Mouse (Mus musculus) heart, embryonic 15.5 days (tissue): ENCODE data around the gene C87499. TPM values are rescaled to one million over a fixed set of nuclear protein-coding genes. Genes with fewer than 3 reads are reported as not detected.

Experiments
- ATAC-seq: fragments of 200-750 bp; cut with Nextera tagmentation; replicated peaks from 2 replicates; pipeline ENCODE4 v1.8.0; 2017; ENCODE audit warnings: low read depth, moderate TSS enrichment; ENCODE audit not compliant: insufficient number of reproducible peaks, insufficient read depth, low FRiP score
- H3K27ac ChIP-seq: fragments of 300-500 bp; sonication (generic); 2 replicates; pipeline ENCODE4 v1.5.1; 2015; ENCODE audit warnings: mild to moderate bottlenecking, inconsistent platforms
- H3K27me3 ChIP-seq: fragments of 300-500 bp; sonication (generic); 2 replicates; pipeline ENCODE4 v1.6.1; 2015; ENCODE audit warnings: inconsistent platforms
- H3K36me3 ChIP-seq: fragments of 300-500 bp; sonication (generic); 2 replicates; pipeline ENCODE4 v1.6.1; 2015; ENCODE audit warnings: mild to moderate bottlenecking, inconsistent platforms
- H3K4me1 ChIP-seq: fragments of 300-500 bp; sonication (generic); replicated peaks from 2 replicates; pipeline ENCODE4 v1.6.1; 2015; ENCODE audit warnings: inconsistent platforms
- H3K4me2 ChIP-seq: fragments of 300-500 bp; sonication (generic); 2 replicates; pipeline ENCODE4 v1.6.1; 2015; ENCODE audit warnings: inconsistent platforms, mild to moderate bottlenecking, moderate library complexity
- H3K4me3 ChIP-seq: fragments of 300-500 bp; sonication (generic); 2 replicates; pipeline ENCODE4 v1.5.1; 2015; ENCODE audit warnings: mild to moderate bottlenecking, inconsistent platforms
- H3K9ac ChIP-seq: fragments of 300-500 bp; sonication (generic); 2 replicates; pipeline ENCODE4 v1.6.1; 2015; ENCODE audit warnings: mild to moderate bottlenecking, inconsistent platforms
- H3K9me3 ChIP-seq: fragments of 300-500 bp; sonication (generic); replicated peaks from 2 replicates; pipeline ENCODE4 v1.6.1; 2016; ENCODE audit warnings: inconsistent platforms
- WGBS: fragments of 180-500 bp; shearing (Covaris S2); methylation state at CpG from one replicate; pipeline ENCODE4 v1.1.7; 2015; ENCODE audit warnings: mixed read lengths; 5-methylcytosine and 5-hydroxymethylcytosine counted together
- polyA plus RNA-seq: library from polyadenylated mRNA; unstranded; fragments of >200 nt; fragmentation: Nextera tagmentation; extraction: Ambion mirVana; gene quantifications from 2 replicates; pipeline ENCODE4 v1.2.1, GENCODE M21; 2015

C87499 gene
- polyA plus RNA-seq, 1 experiment from 2014 or later, result not detected

- WGBS, result 68% methylated on average over 1 of the region's 1 CpGs
Measured at GRCm38 (mm10) chr4:88592285-88592684, 41.9 kb downstream of the C87499 start, which contains the start of gene Ifna9. Ifna9 (minus strand) TSS chr4:88592385.

More at GRCm38 (mm10) chr4:88592285-88592684, 41.9 kb downstream of the C87499 start, which contains the start of gene Ifna9:
- Histone ChIP-seq H3K27ac (no peak within 1 kb of the TSS), H3K9ac (no peak within 1 kb of the TSS), H3K27me3 (no peaks in the 10 kb centered on the region), H3K4me2 (no peak within 1 kb of the TSS), H3K4me3 (no peak within 1 kb of the TSS), H3K9me3 (no peaks in the 10 kb centered on the region), H3K36me3 (no peaks in the 10 kb centered on the region), H3K4me1 (no peaks in the 10 kb centered on the region)
- no peak for ATAC-seq

Other genes with a start within 250 kb of the C87499 start
- 7.9 and 9.4 TPM in 2 replicates for gene Hacd4, start 195.5 kb downstream of the C87499 start, polyA plus RNA-seq
- gene Ifnb1, start 111.6 kb downstream of the C87499 start, polyA plus RNA-seq, result not detected in 2 replicates
- gene Ifna15, start 76.2 kb downstream of the C87499 start, polyA plus RNA-seq, result not detected in 2 replicates
- not detected in 2 replicates for gene Ifna14, start 62.6 kb downstream of the C87499 start, polyA plus RNA-seq
- gene Ifna9, start 42.0 kb downstream of the C87499 start, polyA plus RNA-seq, result not detected in 2 replicates
- not detected in 2 replicates for gene Ifna12, start 31.0 kb downstream of the C87499 start, polyA plus RNA-seq
- not detected in 2 replicates for gene Ifna13, start 10.0 kb upstream of the C87499 start, polyA plus RNA-seq
- not detected in 2 replicates for gene Ifna16, start 42.5 kb upstream of the C87499 start, polyA plus RNA-seq
- not detected in 2 replicates for gene Ifna2, start 49.5 kb upstream of the C87499 start, polyA plus RNA-seq
- not detected in 2 replicates for gene Ifnab, start 56.9 kb upstream of the C87499 start, polyA plus RNA-seq
- 0.82 and 0.93 TPM in 2 replicates for gene Gm26566, start 87.4 kb upstream of the C87499 start, polyA plus RNA-seq
- gene Klhl9, start 88.1 kb upstream of the C87499 start, polyA plus RNA-seq, result 77.5 and 78.4 TPM in 2 replicates
- gene Gm13271, start 120.5 kb upstream of the C87499 start, polyA plus RNA-seq, result not detected in 2 replicates
- 0.11 and 0.23 TPM in 2 replicates for gene Gm13283, start 125.7 kb upstream of the C87499 start, polyA plus RNA-seq
- gene Gm13290, start 139.4 kb upstream of the C87499 start, polyA plus RNA-seq, result 0.48 TPM in 1 of 2 replicates, not detected in the other
- not detected in 2 replicates for gene Gm13289, start 142.5 kb upstream of the C87499 start, polyA plus RNA-seq
- gene Gm13272, start 145.4 kb upstream of the C87499 start, polyA plus RNA-seq, result 0.28 TPM in 1 of 2 replicates, not detected in the other
- 0.53 TPM in 1 of 2 replicates, not detected in the other for gene Ifnz, start 147.7 kb upstream of the C87499 start, polyA plus RNA-seq
- gene Gm13276, start 151.3 kb upstream of the C87499 start, polyA plus RNA-seq, result not detected in 2 replicates
- gene Gm13277, start 154.2 kb upstream of the C87499 start, polyA plus RNA-seq, result not detected in 2 replicates
- not detected in 2 replicates for gene Gm13278, start 157.1 kb upstream of the C87499 start, polyA plus RNA-seq
- not detected in 2 replicates for gene Gm13275, start 160.1 kb upstream of the C87499 start, polyA plus RNA-seq
- not detected in 2 replicates for gene Gm13279, start 163.0 kb upstream of the C87499 start, polyA plus RNA-seq
- 0.79 and 0.82 TPM in 2 replicates for gene Gm13285, start 165.3 kb upstream of the C87499 start, polyA plus RNA-seq
- gene Gm13287, start 168.8 kb upstream of the C87499 start, polyA plus RNA-seq, result not detected in 2 replicates
- 0.08 TPM in 1 of 2 replicates, not detected in the other for gene Gm13288, start 171.1 kb upstream of the C87499 start, polyA plus RNA-seq
- not detected in 2 replicates for gene Ifna7, start 181.8 kb upstream of the C87499 start, polyA plus RNA-seq
- not detected in 2 replicates for gene Ifna11, start 185.5 kb upstream of the C87499 start, polyA plus RNA-seq
- gene Ifna6, start 193.0 kb upstream of the C87499 start, polyA plus RNA-seq, result not detected in 2 replicates
- not detected in 2 replicates for gene Ifna5, start 201.1 kb upstream of the C87499 start, polyA plus RNA-seq
- gene Ifna4, start 207.4 kb upstream of the C87499 start, polyA plus RNA-seq, result not detected in 2 replicates
- not detected in 2 replicates for gene Ifna1, start 215.7 kb upstream of the C87499 start, polyA plus RNA-seq
- not detected in 2 replicates for gene Ifne, start 245.8 kb upstream of the C87499 start, polyA plus RNA-seq